Mouse (Mus musculus) hindbrain, embryonic 12.5 days (tissue): ENCODE data around the gene Gstp1. TPM values are rescaled to one million over a fixed set of nuclear protein-coding genes. Genes with fewer than 3 reads are reported as not detected.
"Not testable (repeated sequence)": the region's sequence is repeated elsewhere in the genome, so short reads cannot be mapped to it uniquely, and the experiment has no call there.

Experiments used
- ATAC-seq: fragments of 200-750 bp; cut with Nextera tagmentation; 2 replicates; pipeline ENCODE4 v1.8.0; 2017; ENCODE audit warnings: moderate TSS enrichment; ENCODE audit not compliant: low FRiP score
- H3K27ac ChIP-seq: fragments of 300-500 bp; sonication (generic); 2 replicates; pipeline ENCODE4 v1.5.1; 2016; ENCODE audit warnings: mild to moderate bottlenecking
- H3K27me3 ChIP-seq: fragments of 300-500 bp; sonication (generic); 2 replicates; pipeline ENCODE4 v1.6.1; 2016; ENCODE audit warnings: mild to moderate bottlenecking
- H3K36me3 ChIP-seq: fragments of 300-500 bp; sonication (generic); 2 replicates; pipeline ENCODE4 v1.6.1; 2016; ENCODE audit warnings: mild to moderate bottlenecking
- H3K4me1 ChIP-seq: fragments of 300-500 bp; sonication (generic); 2 replicates; pipeline ENCODE4 v1.6.1; 2016
- H3K4me2 ChIP-seq: fragments of 300-500 bp; sonication (generic); replicated peaks from 2 replicates; pipeline ENCODE4 v1.6.1; 2016; ENCODE audit warnings: mild to moderate bottlenecking
- H3K4me3 ChIP-seq: fragments of 300-500 bp; sonication (generic); 2 replicates; pipeline ENCODE4 v1.5.1; 2016; ENCODE audit warnings: mild to moderate bottlenecking
- H3K9ac ChIP-seq: fragments of 300-500 bp; sonication (generic); 2 replicates; pipeline ENCODE4 v1.6.1; 2016; ENCODE audit warnings: mild to moderate bottlenecking, moderate library complexity
- H3K9me3 ChIP-seq: fragments of 300-500 bp; sonication (generic); replicated peaks from 2 replicates; pipeline ENCODE4 v1.6.1; 2016; ENCODE audit warnings: mild to moderate bottlenecking
- WGBS: fragments of 180-500 bp; shearing (Covaris S2); methylation state at CpG from one replicate; pipeline ENCODE4 v1.1.7; 2016; 5-methylcytosine and 5-hydroxymethylcytosine counted together
- polyA plus RNA-seq: library from polyadenylated mRNA; unstranded; fragments of >200 nt; fragmentation: Nextera tagmentation; extraction: Ambion mirVana; gene quantifications from 2 replicates; pipeline ENCODE4 v1.2.1, GENCODE M21; 2016

The Gstp1 gene
- polyA plus RNA-seq, 1 experiment from 2014 or later = 360 TPM

DNA sequence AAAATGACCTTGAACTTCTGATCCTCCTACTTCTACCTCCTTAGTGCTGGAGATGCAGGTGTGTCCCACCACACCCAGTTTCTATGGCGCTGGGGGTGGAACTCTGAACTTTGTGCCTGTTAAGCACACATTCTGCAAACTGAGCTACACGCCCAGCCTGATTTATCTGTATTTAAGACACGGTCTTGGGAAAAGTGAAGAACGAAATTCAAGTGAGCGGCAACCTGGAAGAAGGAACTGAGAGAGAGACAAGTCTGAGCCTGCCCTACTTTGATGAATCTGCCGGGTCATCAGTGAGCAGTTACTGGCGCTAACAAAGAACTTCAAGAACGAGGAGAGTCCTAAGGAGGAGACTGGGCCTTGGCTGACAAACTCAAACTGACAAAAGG lies 9.1 kb upstream of the Gstp1 start:
- ATAC-seq = no peak
- Histone ChIP-seq H3K9me3 (no peaks in the 10 kb centered on the region), H3K4me3 (no peak overlapping the region), H3K4me2 (no peak overlapping the region), H3K9ac (no peak overlapping the region), H3K27ac (no peak overlapping the region), H3K4me1 (no peaks in the 10 kb centered on the region), H3K36me3 (no peaks in the 10 kb centered on the region), H3K27me3 (no peaks in the 10 kb centered on the region; the same call in 1 of the 2 replicates)
- 87% methylated on average over 8 of the region's 8 CpGs for WGBS

DNA sequence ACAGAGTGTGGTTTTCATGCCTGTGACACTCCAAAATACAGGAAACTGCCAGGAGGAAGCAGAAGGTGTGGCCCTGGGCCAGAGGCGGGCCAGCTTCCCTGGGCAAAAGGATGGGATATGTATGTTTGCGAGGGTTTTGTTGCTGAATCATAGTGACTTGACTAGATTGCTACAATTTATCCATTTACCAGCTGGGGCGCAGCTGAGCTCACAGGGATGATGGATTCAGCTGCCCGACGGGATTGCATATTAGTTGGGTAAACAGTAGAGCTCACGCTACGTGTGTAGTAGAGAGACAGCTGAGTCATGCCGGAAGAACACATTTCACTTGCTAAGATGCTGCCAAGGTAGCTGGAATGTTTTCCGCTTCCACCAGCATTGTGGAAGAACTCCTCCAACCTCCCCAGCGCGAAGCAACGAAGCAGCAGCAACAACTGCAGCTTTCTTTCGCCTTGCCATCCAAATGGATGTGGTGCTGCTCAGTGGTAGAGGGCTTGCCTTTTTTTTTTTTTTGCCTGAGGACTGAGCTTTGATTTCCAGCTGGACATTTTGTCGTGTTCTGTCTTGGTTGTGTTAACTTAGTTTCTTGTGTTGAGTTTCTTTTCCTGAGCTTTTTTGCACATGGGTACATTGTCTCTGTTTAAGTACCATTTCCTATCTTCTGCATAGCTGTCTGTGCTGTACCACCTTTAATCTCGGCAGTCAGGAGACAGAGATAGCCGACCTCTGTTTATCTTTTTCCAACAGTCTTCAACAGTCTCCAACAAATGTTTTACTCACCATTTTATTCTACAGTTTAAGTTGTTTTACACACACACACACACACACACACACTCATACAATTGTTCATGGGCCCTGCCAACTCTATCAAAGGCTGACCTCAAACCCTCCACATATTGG lies 8.4 kb upstream of the Gstp1 start, which contains the start of gene Gstp2:
Gstp2 (minus strand) TSS at position 58 of the 900 bp plus-strand sequence.
- H3K9ac ChIP-seq = no peak within 1 kb of the TSS
- H3K9me3 ChIP-seq = no peaks in the 10 kb centered on the region
- peak within 1 kb of the TSS; percentile 17; the same call in 1 of the 2 replicates for H3K4me2 ChIP-seq
- H3K4me3 ChIP-seq = no peak within 1 kb of the TSS
- no peaks in the 10 kb centered on the region; the same call in 1 of the 2 replicates for H3K27me3 ChIP-seq
- no peaks in the 10 kb centered on the region for H3K4me1 ChIP-seq
- H3K36me3 ChIP-seq = no peaks in the 10 kb centered on the region
- no peak within 1 kb of the TSS for H3K27ac ChIP-seq
- no peak for ATAC-seq
- 58% methylated on average over 16 of the region's 16 CpGs for WGBS

DNA sequence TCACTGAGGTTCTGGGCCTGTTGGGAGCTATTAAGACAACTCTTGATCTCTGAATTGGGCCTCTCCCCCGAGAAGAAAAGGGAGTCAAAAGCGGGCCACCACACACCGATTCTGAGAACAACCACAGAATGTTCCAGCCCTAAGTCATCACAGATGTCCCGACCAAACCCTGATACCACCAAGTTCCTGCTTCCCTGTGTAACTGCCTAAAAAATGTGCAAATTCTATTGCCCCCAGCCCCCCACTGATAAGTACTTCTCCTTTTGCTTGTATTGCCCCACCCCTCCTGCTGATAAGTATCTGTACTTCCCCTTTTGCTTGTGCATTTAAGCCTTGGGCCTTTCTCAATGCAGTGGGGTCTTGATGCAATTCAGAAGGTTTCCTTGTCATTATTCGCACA lies 6.3 kb upstream of the Gstp1 start:
- WGBS = 92% methylated on average over 5 of the region's 5 CpGs
- ATAC-seq = not testable (repeated sequence)

DNA sequence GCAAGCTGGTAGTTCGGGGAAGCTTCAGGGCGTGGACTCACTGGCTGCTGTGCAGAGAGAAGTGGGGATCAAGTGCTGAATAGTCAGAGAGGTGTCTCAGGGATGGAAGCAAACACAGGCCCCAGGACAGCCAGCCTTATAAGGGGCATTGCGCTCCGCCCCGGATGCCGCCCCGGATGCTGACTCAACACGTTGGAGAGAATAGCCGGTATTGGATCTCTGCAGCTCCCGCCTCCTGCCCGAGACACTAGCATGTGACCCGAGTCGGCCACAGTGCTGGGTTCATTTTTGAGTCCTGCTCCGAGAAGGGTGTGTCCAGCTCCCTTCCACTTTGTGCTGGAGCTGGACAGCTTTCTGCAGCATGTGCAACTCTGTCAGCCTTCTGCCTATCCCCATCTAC lies 4.3 kb upstream of the Gstp1 start:
- 71% methylated on average over 14 of the region's 14 CpGs for WGBS
- H3K9me3 ChIP-seq = no peaks in the 10 kb centered on the region
- no peak overlapping the region for H3K9ac ChIP-seq
- no peaks in the 10 kb centered on the region; the same call in 1 of the 2 replicates for H3K27me3 ChIP-seq
- H3K4me1 ChIP-seq = peaks cover 11% of the 10 kb centered on the region
- no peak overlapping the region for H3K4me2 ChIP-seq
- no peaks in the 10 kb centered on the region for H3K36me3 ChIP-seq
- no peak for ATAC-seq
- no peak overlapping the region for H3K27ac ChIP-seq
- no peak overlapping the region for H3K4me3 ChIP-seq

More for the DNA sequence above, 6.3 kb upstream of the Gstp1 start:
- not testable (repeated sequence) for H3K9me3 ChIP-seq, H3K36me3 ChIP-seq, H3K4me3 ChIP-seq, H3K27me3 ChIP-seq, H3K27ac ChIP-seq, H3K9ac ChIP-seq, H3K4me2 ChIP-seq, H3K4me1 ChIP-seq

DNA sequence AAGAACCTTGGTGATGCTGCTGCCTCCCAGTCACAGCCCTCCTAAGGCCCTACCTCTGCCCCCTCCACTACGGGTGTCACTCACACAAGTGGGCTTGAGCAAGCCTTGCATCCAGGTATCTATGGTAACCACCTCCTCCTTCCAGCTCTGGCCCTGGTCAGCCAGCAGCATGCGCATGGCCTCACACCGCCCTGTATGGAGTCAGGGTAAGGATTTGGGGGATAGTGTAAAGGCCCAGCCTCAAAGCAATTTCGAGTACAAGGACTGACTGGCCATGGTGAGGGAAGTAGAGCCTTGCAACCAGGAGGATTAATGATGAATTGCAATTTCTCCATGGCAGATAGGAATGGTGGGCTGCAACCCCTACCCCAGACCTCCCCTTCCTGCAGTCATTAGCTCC lies 3.7 kb upstream of the Gstp1 start:
- not testable (repeated sequence) for H3K9me3 ChIP-seq, H3K27me3 ChIP-seq, H3K4me2 ChIP-seq, H3K36me3 ChIP-seq, H3K27ac ChIP-seq, H3K9ac ChIP-seq, ATAC-seq, H3K4me3 ChIP-seq
- WGBS = 85% methylated on average over 3 of the region's 4 CpGs
- H3K4me1 ChIP-seq = peaks cover 14% of the 10 kb centered on the region

DNA sequence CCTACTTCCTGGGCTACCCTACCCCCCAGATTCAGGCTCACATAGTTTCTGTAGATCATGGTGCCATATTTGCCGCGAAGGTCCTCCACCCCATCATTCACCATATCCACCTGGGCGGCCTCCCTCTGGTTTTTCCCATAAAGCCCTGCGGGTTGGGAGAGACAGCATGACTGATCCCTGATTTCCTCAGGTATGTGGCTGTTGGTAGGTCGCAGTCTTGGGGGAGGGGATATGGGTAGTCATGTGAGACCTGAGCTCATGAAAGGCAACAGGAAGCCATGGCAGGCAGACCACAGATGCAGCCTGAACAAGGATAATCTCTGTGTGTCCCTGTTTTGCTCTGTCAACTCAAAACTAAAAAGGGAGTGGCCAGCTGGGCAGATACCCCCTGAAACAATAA lies 3.2 kb upstream of the Gstp1 start:
- not testable (repeated sequence) for H3K27ac ChIP-seq, H3K9ac ChIP-seq, H3K4me2 ChIP-seq, H3K36me3 ChIP-seq, H3K9me3 ChIP-seq, ATAC-seq, H3K27me3 ChIP-seq, H3K4me3 ChIP-seq
- H3K4me1 ChIP-seq = peaks cover 17% of the 10 kb centered on the region
- WGBS = 86% methylated on average over 5 of the region's 5 CpGs

DNA sequence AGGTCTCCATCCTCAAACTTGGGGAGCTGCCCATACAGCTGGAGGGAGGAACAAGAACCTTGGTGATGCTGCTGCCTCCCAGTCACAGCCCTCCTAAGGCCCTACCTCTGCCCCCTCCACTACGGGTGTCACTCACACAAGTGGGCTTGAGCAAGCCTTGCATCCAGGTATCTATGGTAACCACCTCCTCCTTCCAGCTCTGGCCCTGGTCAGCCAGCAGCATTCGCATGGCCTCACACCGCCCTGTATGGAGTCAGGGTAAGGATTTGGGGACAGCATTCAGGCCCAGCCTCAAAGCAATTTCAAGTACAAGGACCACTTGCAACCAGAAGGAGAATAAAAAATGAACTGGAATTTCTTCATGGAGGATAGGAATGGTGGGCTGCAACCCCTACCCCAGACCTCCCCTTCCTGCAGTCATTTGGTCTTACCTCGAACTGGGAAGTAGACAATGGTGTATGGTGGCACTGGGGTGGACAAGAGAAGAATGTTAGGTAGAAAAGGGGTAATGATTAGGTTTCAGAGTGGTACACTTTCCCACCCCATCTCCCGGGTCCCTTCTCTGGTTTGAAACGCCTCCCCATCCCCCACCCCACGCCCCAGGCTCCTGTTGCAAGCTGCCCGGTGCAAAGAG lies 514 bp downstream of the Gstp1 start:
- Histone ChIP-seq H3K27ac (0 out of 2 replicates have a peak overlapping the region, but pooled peaks have one; percentile 49), H3K4me3 (peak overlapping the region; percentile 57), H3K4me1 (peaks cover 17% of the 10 kb centered on the region), H3K9ac (peak overlapping the region; percentile 73), H3K4me2 (peak overlapping the region; percentile 69)
- H3K9me3 ChIP-seq, H3K27me3 ChIP-seq, H3K36me3 ChIP-seq: not testable (repeated sequence)
- WGBS = 23% methylated on average over 7 of the region's 8 CpGs
- peak; percentile 50 for ATAC-seq

DNA sequence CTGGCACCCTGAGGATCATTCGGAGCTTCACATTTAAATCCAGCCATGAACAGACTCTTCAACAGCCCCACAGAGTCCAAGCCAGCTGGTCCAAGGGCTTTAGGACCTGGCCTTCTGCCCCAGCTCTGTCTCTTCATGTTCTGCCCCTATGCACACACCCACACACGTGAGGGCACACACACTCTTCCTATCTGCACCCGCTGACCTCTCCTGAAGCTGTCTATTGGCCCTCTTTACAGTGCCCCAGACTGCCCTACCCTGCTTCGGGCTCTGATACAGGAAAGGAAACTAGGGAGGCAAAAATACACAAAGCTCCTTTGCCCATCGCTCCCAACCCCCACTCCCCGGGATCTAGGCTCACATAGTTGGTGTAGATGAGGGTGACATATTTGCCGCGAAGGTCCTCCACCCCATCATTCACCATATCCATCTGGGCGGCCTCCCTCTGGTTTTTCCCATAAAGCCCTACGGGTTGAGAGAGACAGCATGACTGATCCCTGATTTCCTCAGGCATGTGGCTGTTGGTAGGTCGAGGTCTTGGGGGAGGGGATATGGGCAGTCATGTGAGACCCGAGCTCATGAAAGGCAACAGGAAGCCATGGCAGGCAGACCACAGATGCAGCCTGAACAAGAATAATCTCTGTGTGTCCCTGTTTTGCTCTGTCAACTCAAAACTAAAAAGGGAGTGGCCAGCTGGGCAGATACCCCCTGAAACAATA lies 1.3 kb downstream of the Gstp1 start:
- Histone ChIP-seq H3K4me2 (peak overlapping the region; percentile 17; the same call in 1 of the 2 replicates), H3K9ac (no peak overlapping the region), H3K4me3 (no peak overlapping the region), H3K9me3 (no peaks in the 10 kb centered on the region), H3K27me3 (no peaks in the 10 kb centered on the region), H3K4me1 (peaks cover 17% of the 10 kb centered on the region), H3K36me3 (no peaks in the 10 kb centered on the region), H3K27ac (no peak overlapping the region)
- WGBS = 71% methylated on average over 12 of the region's 12 CpGs
- no peak for ATAC-seq

DNA sequence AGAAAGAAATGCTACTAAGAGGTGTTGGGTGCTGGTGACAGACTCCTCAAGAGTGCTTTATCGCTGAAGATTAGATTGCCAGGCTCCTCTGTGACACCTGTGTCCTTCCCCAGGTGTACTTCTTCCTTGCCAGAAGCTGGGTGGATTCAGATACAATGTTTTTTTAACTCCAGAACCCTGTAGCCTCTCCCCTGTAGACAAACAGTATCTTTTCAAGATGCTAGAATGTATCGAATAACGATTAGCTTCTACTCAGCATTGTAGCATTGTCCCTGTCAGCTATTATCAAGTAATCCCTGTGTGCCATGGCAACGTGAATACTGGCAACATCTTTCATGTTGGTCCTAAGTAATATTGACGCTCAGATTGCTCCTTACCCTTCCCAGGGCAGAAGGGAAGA lies 4.0 kb downstream of the Gstp1 start:
- no peak overlapping the region for H3K9ac ChIP-seq
- no peak overlapping the region for H3K4me2 ChIP-seq
- no peaks in the 10 kb centered on the region for H3K36me3 ChIP-seq
- H3K27me3 ChIP-seq = no peaks in the 10 kb centered on the region
- H3K4me3 ChIP-seq = no peak overlapping the region
- no peaks in the 10 kb centered on the region for H3K9me3 ChIP-seq
- peaks cover 17% of the 10 kb centered on the region for H3K4me1 ChIP-seq
- ATAC-seq = no peak
- 70% methylated on average over 5 of the region's 5 CpGs for WGBS
- no peak overlapping the region for H3K27ac ChIP-seq

DNA sequence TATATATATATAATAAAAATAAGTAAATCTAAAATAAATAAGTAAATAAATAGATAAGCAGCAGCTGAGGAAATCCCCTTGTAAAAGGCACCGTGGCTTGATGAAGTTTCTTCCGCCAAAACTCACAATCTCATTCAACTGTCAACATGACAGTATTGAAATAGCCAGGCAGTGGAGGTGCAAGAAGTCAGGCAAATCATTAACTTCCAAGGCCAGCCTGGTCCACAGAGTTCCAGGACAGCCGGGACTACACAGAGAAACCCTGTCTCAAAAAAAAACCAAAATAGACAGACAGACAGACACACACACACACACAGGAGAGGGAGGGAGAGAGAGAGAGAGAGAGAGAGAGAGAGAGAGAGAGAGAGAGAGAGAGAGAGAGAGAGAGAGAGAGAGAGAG lies 4.5 kb downstream of the Gstp1 start:
- ATAC-seq = no peak
- H3K9me3 ChIP-seq = no peaks in the 10 kb centered on the region
- H3K4me3 ChIP-seq = no peak overlapping the region
- no peaks in the 10 kb centered on the region for H3K27me3 ChIP-seq
- H3K9ac ChIP-seq = no peak overlapping the region
- H3K4me2 ChIP-seq = no peak overlapping the region
- no peak overlapping the region for H3K27ac ChIP-seq
- peaks cover 16% of the 10 kb centered on the region for H3K4me1 ChIP-seq
- H3K36me3 ChIP-seq = no peaks in the 10 kb centered on the region
- WGBS = 78% methylated on average over 3 of the region's 3 CpGs

DNA sequence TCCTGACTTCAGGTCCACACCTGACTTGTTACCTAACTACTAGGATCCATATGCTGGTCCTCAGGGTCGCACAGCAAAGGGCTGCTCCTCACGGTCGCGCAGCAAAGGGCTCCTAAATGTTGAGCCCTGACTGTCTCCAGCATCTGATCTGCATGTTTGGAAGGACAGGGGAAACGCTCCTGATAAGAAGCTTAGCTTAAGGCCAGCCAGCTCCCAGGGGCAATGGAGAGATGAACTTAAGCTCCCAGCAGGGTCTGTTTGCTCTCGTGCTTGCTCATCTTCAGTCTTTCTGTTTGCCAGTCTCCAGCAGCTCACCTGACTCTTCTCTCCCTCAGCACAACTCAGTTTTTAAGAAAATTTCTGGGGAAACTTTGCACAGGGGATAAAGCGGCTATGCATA lies 5.1 kb downstream of the Gstp1 start:
- Histone ChIP-seq H3K9me3 (no peaks in the 10 kb centered on the region), H3K36me3 (no peaks in the 10 kb centered on the region), H3K9ac (no peak overlapping the region), H3K4me3 (no peak overlapping the region), H3K4me1 (peaks cover 10% of the 10 kb centered on the region), H3K27me3 (no peaks in the 10 kb centered on the region), H3K27ac (no peak overlapping the region), H3K4me2 (no peak overlapping the region)
- ATAC-seq = no peak
- 59% methylated on average over 7 of the region's 7 CpGs for WGBS

DNA sequence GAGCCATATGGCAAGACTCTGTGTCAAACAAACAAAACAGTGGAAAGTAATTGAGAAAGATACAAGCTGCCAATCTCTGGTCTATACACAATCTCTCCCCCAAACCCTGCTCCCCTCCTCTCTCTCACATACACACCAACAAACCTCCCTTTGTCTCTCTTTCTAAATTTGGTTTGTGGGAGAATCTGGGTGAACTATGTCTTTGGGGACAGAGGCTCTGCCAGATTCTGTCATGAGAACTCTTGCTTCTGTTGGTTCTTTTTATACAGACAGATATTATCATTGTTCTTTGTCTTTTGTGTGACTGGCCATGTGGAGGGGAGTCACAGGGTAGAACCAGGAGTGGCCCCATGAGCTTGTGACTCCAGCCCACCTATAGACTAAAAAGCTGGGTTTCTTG lies 10.2 kb downstream of the Gstp1 start:
- Histone ChIP-seq H3K4me1 (no peaks in the 10 kb centered on the region), H3K27me3 (no peaks in the 10 kb centered on the region), H3K9ac (no peak overlapping the region), H3K4me3 (no peak overlapping the region), H3K36me3 (no peaks in the 10 kb centered on the region), H3K4me2 (no peak overlapping the region), H3K27ac (no peak overlapping the region), H3K9me3 (peaks cover 4% of the 10 kb centered on the region; the same call in 1 of the 2 replicates)
- no peak for ATAC-seq
